Mouse (Mus musculus) liver, adult 2 months (tissue): ENCODE results near the gene Krt34.

Experiments used
- CTCF ChIP-seq: fragments of 200-500 bp; IDR thresholded peaks from 2 replicates; pipeline ENCODE4 v1.5.1; 2011; ENCODE audit warnings: low read depth, low read length, control low read depth
- POLR2A ChIP-seq: fragments of 200-500 bp; IDR thresholded peaks from 2 replicates; pipeline ENCODE4 v1.6.1; 2011; ENCODE audit warnings: low read length, control low read depth; ENCODE audit not compliant: insufficient read depth; ENCODE audit errors: extremely low read depth

DNA sequence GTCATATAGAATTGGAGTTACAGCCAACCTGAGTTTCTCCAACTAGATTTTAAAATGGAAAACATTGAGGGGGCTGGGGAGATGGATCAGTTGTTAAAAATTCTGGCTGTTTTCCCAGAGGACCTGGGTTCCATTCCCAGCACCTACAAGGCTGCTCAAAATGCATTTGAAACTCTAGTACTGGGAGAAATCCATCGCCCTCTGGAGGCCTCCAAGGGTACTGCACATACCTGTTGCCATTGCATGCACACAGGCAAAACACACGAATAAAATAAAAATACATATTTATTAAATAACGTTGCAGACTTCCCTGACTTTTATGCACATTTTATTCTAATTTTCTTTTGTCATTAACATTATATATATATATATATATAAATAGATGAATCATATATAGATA is 34.7 kb downstream of the Krt34 start:
- TF ChIP-seq POLR2A (no peak), CTCF (peak; percentile 42; the same call in 1 of the 2 replicates)
